Mouse (Mus musculus): ENCODE results near the gene Nup93. TPM values are rescaled to one million over a fixed set of nuclear protein-coding genes. Genes with fewer than 3 reads are reported as not detected.
A peak's percentile ranks its signal among the peaks of the same experiment; 100 is the strongest.

Gene Nup93
- total and polyA plus RNA-seq, 2 experiments, result 2.3 to 4.6 TPM

DNA sequence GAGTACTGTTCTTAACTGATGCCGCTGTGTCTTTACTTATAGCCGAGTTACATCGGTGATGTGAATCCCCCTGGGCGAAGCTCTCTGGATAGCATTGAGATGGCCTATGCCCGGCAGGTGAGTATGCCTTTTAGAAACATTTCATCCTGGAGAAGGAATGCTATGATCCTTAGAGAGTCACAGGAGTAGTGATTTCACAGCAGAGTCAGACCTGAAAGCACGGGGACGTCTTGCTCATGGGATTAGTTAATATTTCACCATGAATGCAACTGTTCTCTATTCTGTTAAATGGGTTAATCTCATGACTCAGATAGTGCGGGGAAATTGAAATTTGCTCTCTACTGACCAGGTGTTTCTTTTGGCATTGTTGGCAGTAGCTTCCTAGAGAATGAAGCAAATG lies 78.3 kb downstream of the Nup93 start:
- TF ChIP-seq CTCF (IDR thresholded peaks at IDR 0.05; ENCODE audit: low read depth, low read length) (no peak), POLR2A (IDR thresholded peaks at IDR 0.05; ENCODE audit: extremely low read depth, insufficient read depth, low read length) (no peak)

DNA sequence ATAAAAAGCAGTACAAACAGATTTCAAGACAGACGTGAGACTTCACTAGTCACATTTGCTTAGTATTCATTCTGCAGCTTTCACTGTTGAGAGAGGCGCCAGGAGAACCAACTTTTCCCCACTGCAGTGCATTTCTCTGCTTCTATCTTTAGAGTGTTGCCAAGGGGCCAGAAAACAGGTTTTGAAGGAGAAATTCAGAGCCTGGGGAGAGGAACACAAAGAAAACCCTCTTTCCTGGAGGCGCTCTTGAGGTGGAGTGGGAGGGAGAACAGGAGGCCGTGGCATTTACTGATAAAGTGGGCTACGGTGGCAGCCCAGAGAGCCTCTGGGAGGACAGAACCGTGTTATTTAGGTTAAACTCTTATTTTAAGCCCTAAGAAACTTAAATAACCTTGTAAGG lies 81.3 kb downstream of the Nup93 start:
- H3K79me2 ChIP-seq (ENCODE audit: control insufficient read depth, insufficient read depth, low read length), result no peaks in the 10 kb centered on the region
- H3K27me3 ChIP-seq (ENCODE audit: control insufficient read depth, insufficient read depth, low read length), result no peaks in the 10 kb centered on the region
- H3K9ac ChIP-seq (ENCODE audit: low read depth, low read length), result no peak overlapping the region
- no peak overlapping the region for H3K4me3 ChIP-seq (ENCODE audit: insufficient read depth, low read depth, low read length)
- WGBS, result 94% methylated on average over 6 of the region's 6 CpGs
- DNase-seq (ENCODE audit: extremely low read depth, low read depth, low spot score), result no peak
- no peaks in the 10 kb centered on the region for H3K4me1 ChIP-seq (ENCODE audit: control insufficient read depth, insufficient read depth, low read length)
- no peak overlapping the region for H3K27ac ChIP-seq (replicated peaks; ENCODE audit: insufficient read depth, low read depth, low read length)
- TF ChIP-seq CTCF (IDR thresholded peaks at IDR 0.05; ENCODE audit: low read depth, low read length), result no peak
- TF ChIP-seq POLR2A (IDR thresholded peaks at IDR 0.05; ENCODE audit: extremely low read depth, insufficient read depth, low read length), result no peak
- peaks cover 2% of the 10 kb centered on the region for H3K36me3 ChIP-seq (ENCODE audit: control insufficient read depth, insufficient read depth, low read length)

More for the DNA sequence above, 78.3 kb downstream of the Nup93 start:
- no peak overlapping the region for H3K27ac ChIP-seq (replicated peaks; ENCODE audit: insufficient read depth, low read depth, low read length)
- WGBS, result 74% methylated on average over 8 of the region's 8 CpGs
- peaks cover 2% of the 10 kb centered on the region for H3K36me3 ChIP-seq (ENCODE audit: control insufficient read depth, insufficient read depth, low read length)
- no peak overlapping the region for H3K9ac ChIP-seq (ENCODE audit: low read depth, low read length)
- no peaks in the 10 kb centered on the region; the same call in 1 of the 2 replicates for H3K79me2 ChIP-seq (ENCODE audit: control insufficient read depth, insufficient read depth, low read length)
- DNase-seq (ENCODE audit: extremely low read depth, low read depth, low spot score), result peak; percentile 5
- H3K27me3 ChIP-seq (ENCODE audit: control insufficient read depth, insufficient read depth, low read length), result no peaks in the 10 kb centered on the region
- H3K4me3 ChIP-seq (ENCODE audit: insufficient read depth, low read depth, low read length), result no peak overlapping the region
- no peaks in the 10 kb centered on the region for H3K4me1 ChIP-seq (ENCODE audit: control insufficient read depth, insufficient read depth, low read length)

DNA sequence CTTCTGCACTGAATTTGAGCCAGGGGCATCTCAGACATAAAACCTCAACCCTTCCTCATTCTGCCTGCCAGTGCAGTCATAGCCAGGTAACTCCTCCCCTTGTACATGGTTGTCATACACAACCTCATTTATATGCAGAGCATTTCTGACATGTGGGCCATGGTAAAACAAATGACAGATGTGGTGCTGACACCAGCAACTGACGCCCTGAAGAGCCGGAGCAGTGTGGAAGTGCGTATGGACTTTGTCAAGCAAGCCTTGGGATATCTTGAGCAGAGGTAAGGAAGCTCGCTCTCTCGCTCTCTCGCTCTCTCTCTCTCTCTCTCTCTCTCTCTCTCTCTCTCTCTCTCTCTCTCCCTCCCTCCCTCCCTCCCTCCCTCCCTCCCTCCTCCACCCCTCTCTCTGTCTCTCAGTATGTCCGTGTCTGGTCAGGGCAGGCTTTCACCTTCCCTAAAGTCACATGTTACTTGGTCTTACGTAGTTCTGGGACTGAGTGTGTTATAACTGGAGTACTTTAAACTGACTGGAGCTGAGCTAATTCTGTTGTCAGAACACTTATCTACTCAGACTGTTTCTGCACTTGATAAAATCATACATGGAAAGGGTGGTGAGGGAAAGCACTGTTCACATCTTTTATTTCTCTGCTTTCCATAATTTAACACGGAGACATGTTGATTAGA lies 82.1 kb downstream of the Nup93 start:
- H3K79me2 ChIP-seq (ENCODE audit: control insufficient read depth, insufficient read depth, low read length), result no peaks in the 10 kb centered on the region
- H3K27me3 ChIP-seq (ENCODE audit: control insufficient read depth, insufficient read depth, low read length), result no peaks in the 10 kb centered on the region
- no peak overlapping the region for H3K4me3 ChIP-seq (ENCODE audit: insufficient read depth, low read depth, low read length)
- TF ChIP-seq POLR2A (IDR thresholded peaks at IDR 0.05; ENCODE audit: extremely low read depth, insufficient read depth, low read length) (no peak), CTCF (IDR thresholded peaks at IDR 0.05; ENCODE audit: low read depth, low read length) (no peak)
- DNase-seq (ENCODE audit: extremely low read depth, low read depth, low spot score), result no peak
- no peak overlapping the region for H3K27ac ChIP-seq (replicated peaks; ENCODE audit: insufficient read depth, low read depth, low read length)
- H3K9ac ChIP-seq (ENCODE audit: low read depth, low read length), result no peak overlapping the region
- peaks cover 3% of the 10 kb centered on the region for H3K36me3 ChIP-seq (ENCODE audit: control insufficient read depth, insufficient read depth, low read length)
- no peaks in the 10 kb centered on the region for H3K4me1 ChIP-seq (ENCODE audit: control insufficient read depth, insufficient read depth, low read length)
- WGBS, result 94% methylated on average over 9 of the region's 9 CpGs

DNA sequence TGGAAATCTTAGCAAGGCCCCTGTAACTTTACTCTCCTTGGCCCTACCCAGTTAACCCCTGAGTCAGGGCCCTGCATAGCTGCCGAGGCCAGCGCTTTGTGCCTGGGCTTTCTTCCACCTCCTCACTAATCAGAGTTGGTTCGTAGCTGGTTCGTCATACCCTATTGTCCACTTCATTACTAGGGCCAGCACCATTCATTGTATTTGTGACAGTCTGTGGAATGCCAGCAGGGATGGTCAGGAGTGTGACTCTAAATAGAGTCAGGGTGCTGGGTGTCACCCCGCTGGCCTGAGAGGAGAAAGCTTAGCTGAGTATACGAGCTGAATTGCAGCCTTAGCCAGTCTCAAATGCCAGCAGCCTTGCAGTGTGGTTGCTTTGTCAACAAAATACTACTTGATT lies 82.7 kb downstream of the Nup93 start:
- Histone ChIP-seq H3K27me3 (ENCODE audit: control insufficient read depth, insufficient read depth, low read length) (no peaks in the 10 kb centered on the region), H3K27ac (replicated peaks; ENCODE audit: insufficient read depth, low read depth, low read length) (no peak overlapping the region), H3K4me1 (ENCODE audit: control insufficient read depth, insufficient read depth, low read length) (no peaks in the 10 kb centered on the region), H3K9ac (ENCODE audit: low read depth, low read length) (no peak overlapping the region), H3K36me3 (ENCODE audit: control insufficient read depth, insufficient read depth, low read length) (peaks cover 5% of the 10 kb centered on the region), H3K79me2 (ENCODE audit: control insufficient read depth, insufficient read depth, low read length) (no peaks in the 10 kb centered on the region), H3K4me3 (ENCODE audit: insufficient read depth, low read depth, low read length) (no peak overlapping the region)
- WGBS, result 90% methylated on average over 6 of the region's 6 CpGs
- TF ChIP-seq CTCF (IDR thresholded peaks at IDR 0.05; ENCODE audit: low read depth, low read length) (no peak), POLR2A (IDR thresholded peaks at IDR 0.05; ENCODE audit: extremely low read depth, insufficient read depth, low read length) (no peak)
- no peak for DNase-seq (ENCODE audit: extremely low read depth, low read depth, low spot score)

DNA sequence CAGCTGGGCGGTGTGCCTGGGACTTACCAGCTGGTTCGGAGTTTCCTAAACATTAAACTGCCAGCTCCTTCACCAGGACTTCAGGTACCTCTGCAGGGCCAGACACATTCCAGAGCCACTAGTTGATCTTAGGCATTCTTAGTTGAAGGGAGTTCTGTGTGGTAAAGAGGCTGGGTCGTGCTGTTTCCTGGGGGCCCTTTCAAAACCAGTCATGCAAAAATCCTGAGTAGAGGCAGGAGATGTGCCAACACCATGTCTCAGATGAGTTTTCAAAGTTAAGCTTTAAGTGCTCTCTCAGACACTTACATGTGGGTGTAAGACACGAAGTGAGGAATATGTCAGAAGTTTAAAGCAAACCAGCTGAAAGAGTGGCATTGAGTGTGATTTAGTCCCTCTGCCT lies 86.4 kb downstream of the Nup93 start:
- Histone ChIP-seq H3K4me1 (ENCODE audit: control insufficient read depth, insufficient read depth, low read length) (no peaks in the 10 kb centered on the region), H3K27me3 (ENCODE audit: control insufficient read depth, insufficient read depth, low read length) (no peaks in the 10 kb centered on the region), H3K4me3 (ENCODE audit: insufficient read depth, low read depth, low read length) (no peak overlapping the region), H3K27ac (replicated peaks; ENCODE audit: insufficient read depth, low read depth, low read length) (no peak overlapping the region), H3K36me3 (ENCODE audit: control insufficient read depth, insufficient read depth, low read length) (peaks cover 9% of the 10 kb centered on the region), H3K79me2 (ENCODE audit: control insufficient read depth, insufficient read depth, low read length) (no peaks in the 10 kb centered on the region), H3K9ac (ENCODE audit: low read depth, low read length) (no peak overlapping the region)
- DNase-seq (ENCODE audit: extremely low read depth, low read depth, low spot score), result no peak
- 91% methylated on average over 4 of the region's 4 CpGs for WGBS
- TF ChIP-seq CTCF (IDR thresholded peaks at IDR 0.05; ENCODE audit: low read depth, low read length) (no peak), POLR2A (IDR thresholded peaks at IDR 0.05; ENCODE audit: extremely low read depth, insufficient read depth, low read length) (no peak)

DNA sequence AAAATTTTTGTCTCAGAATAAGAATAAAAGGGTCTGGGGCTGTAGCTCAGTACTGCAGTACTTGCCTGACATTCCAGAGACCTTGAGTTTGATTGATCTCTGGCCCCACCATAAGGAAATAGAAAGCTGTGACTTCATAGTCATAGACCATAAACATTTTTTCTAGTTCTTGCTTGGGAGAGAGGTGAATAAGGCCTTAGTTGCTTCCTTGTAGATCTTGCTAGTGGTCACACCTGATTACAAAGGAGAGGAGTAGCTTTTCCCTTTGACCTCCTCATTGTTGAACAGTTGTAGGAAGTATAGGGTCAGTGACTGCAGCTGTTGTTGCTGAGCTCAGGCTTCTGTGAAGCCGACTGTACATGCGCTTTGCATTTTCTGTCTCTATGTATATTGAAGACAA lies 90.0 kb downstream of the Nup93 start:
- H3K36me3 ChIP-seq (ENCODE audit: control insufficient read depth, insufficient read depth, low read length), result peaks cover 15% of the 10 kb centered on the region
- DNase-seq (ENCODE audit: extremely low read depth, low read depth, low spot score), result no peak
- H3K27ac ChIP-seq (replicated peaks; ENCODE audit: insufficient read depth, low read depth, low read length), result no peak overlapping the region
- no peaks in the 10 kb centered on the region for H3K79me2 ChIP-seq (ENCODE audit: control insufficient read depth, insufficient read depth, low read length)
- 89% methylated on average over 2 of the region's 2 CpGs for WGBS
- no peaks in the 10 kb centered on the region for H3K27me3 ChIP-seq (ENCODE audit: control insufficient read depth, insufficient read depth, low read length)
- no peak overlapping the region for H3K9ac ChIP-seq (ENCODE audit: low read depth, low read length)
- H3K4me1 ChIP-seq (ENCODE audit: control insufficient read depth, insufficient read depth, low read length), result no peaks in the 10 kb centered on the region
- no peak overlapping the region for H3K4me3 ChIP-seq (ENCODE audit: insufficient read depth, low read depth, low read length)
- TF ChIP-seq POLR2A (IDR thresholded peaks at IDR 0.05; ENCODE audit: extremely low read depth, insufficient read depth, low read length) (no peak), CTCF (IDR thresholded peaks at IDR 0.05; ENCODE audit: low read depth, low read length) (no peak)
